Mouse (Mus musculus): ENCODE results near the gene Larp4.

The Larp4 gene

GRCm38 (mm10) chr15:100052726-100053125 lies 82.9 kb downstream of the Larp4 start:
- intact Hi-C loops (cut with DNase I): no loop called here

DNA sequence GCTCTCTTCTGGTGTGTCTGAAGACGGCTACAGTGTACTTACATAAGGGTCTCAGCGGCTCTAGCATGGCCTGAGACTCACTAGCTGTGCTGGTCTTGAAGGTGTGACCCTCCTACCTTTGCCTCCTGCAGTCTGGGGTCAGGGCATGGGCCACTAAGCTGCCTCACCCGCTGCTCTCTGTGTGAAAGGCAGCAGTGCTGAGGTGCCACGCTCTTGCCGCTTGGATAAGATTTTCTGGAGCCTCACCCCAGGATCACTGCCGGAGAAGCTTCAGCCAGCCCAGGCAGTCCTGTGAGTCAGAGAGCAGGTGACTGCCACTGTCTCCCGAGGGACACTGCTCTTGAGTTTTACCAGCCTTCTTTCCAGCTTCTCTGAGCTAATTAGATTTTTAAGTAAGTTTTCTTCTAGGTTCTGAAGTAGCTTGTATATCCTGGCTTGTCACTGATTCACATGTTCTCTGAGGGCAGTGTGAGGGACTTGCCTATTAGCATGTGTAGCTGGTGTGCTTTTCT lies 86.6 kb downstream of the Larp4 start:
- intact Hi-C loops (cut with DNase I): no loop called here

DNA sequence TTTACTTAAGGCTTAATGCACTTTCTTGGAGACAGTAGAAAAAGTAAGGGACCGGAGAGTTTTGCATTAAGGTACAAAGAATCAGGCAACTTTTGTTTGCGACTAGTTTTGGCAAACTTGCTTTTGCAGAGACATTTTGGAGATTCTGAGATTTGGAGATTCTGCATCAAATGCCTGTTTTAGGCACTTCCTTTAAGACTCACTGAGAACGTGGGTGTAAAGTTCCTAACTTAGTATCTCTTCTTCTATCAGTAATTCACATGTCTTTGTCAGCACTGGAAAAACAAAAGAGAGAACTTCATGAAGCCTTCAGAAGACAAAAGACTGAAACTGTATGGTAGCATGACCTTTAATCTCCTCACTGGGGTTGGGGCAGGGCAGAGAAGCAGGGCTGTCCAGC lies 87.8 kb downstream of the Larp4 start:
- intact Hi-C loops (cut with DNase I): no loop called here

DNA sequence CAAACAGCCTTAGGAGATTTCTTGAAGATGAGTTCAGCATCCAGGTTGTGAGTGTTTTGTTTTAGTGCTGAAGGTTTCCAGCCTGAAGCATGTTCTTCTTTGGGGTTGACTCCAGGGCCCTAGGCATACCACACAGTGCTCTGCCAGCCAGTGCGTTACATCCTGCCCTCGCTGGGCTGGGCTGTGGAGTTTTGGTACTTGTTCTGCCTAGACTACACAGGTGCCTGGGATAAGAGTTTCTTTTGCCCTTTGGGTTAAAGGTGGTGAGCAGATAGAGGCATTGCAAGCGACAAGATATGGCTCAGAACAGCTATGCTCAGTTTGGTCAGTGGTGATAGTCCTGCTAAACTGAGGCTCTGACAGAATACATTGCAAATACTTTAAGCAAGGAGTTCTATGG lies 88.3 kb downstream of the Larp4 start:
- intact Hi-C loops (cut with DNase I): no loop called here

DNA sequence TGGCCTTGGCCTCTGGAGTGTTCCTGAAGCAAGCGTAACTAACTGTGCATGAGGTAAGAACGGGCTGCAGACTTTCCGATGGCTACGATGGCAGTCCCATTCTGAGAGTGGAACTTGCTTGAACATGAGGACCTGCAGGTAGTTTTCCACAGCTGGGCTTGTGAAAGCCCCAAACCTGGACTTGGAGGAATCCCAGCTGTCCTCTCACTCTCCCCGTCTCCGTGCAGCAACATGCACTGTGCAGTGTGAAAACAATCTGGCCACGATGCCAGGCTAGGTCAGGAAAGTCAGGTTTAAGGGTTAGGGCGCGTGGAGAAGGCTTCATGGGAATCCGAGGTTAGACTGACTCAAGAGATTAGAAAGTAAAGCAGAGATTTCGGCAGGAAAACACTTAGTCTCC lies 89.0 kb downstream of the Larp4 start:
- intact Hi-C loops (cut with DNase I): no loop called here

DNA sequence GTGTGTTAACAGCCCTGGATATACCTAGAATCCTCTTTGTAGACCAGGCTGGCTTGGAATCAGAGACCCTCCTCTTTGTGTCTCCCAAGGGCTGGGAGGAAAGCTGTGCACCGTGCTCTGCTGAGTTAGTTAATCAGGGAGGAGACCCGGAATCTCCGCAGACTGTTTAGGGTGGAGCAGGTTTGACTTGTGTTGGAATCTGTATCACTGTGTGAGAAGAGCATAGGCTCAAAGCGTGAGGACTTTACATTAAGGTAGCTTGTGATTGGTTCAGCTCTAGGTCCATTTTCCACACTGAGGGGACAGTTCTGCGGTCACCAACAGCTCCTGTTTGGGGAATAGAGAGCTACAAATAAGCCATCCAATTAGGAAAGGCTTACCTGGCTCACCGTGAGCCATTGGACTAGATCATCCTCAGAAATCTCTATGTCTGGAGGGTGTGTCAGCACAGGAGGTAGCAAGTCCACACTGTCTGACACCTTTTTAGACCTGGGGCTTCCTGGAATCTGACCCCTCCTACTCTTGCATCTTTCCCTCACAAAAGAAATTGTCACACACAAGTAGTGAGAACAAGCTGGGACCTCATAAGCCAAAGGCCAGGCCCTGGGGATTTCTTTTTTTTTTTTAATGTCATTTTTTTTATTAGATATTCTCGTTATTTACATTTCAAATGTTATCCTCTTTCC lies 89.9 kb downstream of the Larp4 start:
- intact Hi-C loops (cut with DNase I): no loop called here

GRCm38 (mm10) chr15:100060513-100061140 lies 90.8 kb downstream of the Larp4 start:
- intact Hi-C loops (cut with DNase I): no loop called here

DNA sequence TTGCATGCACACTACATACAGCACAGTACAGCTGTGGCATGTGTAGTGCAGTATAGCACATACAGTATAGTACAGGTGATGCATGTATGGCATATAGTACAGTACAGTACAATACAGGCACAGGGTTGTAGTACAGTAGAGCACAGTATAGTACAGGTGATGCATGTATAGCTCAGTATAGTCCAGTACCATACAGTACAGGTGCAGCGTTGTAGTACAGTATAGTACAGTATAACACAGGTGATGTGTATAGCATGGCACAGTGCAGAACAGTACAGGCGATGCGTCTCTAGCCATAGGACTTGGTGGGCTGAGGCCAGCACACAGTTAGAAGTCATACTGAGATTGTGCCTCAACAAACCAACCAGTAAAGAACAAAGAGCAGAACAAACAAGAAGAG lies 91.5 kb downstream of the Larp4 start:
- intact Hi-C loops (cut with DNase I): no loop called here

- intact Hi-C loops (cut with DNase I): no loop called here
Observed at GRCm38 (mm10) chr15:100063229-100063773, 93.4 kb downstream of the Larp4 start.
